Mouse (Mus musculus) embryonic facial prominence, embryonic 11.5 days (tissue): ENCODE measurements at regions not wholly inside any gene's neighbourhood (a gene's known extent, or its start where the extent isn't known, plus 50 kb on each side); places are given as distances from the start of the nearest gene placed in this dataset.

Experiments used
- ATAC-seq: fragments of 200-750 bp; cut with Nextera tagmentation; replicated peaks from 2 replicates; pipeline ENCODE4 v1.8.0; 2017; ENCODE audit warnings: low read depth; ENCODE audit not compliant: insufficient number of reproducible peaks, low FRiP score, low TSS enrichment
- DNase-seq: peaks from one replicate; pipeline ENCODE4 v3.0.0-alpha.2; 2015; ENCODE audit warnings: low spot score
- H3K27ac ChIP-seq: fragments of 300-500 bp; sonication (generic); replicated peaks from 2 replicates; pipeline ENCODE4 v1.5.1; 2014; ENCODE audit warnings: mild to moderate bottlenecking, low read depth, low read length, control low read depth
- H3K27me3 ChIP-seq: fragments of 300-500 bp; sonication (generic); 2 replicates; pipeline ENCODE4 v1.6.1; 2014; ENCODE audit warnings: mild to moderate bottlenecking, low read length, moderate library complexity, mixed read lengths; ENCODE audit not compliant: control insufficient read depth, insufficient read depth
- H3K36me3 ChIP-seq: fragments of 300-500 bp; sonication (generic); replicated peaks from 2 replicates; pipeline ENCODE4 v1.6.1; 2014; ENCODE audit warnings: low read depth, mild to moderate bottlenecking, low read length, moderate library complexity, mixed read lengths; ENCODE audit not compliant: control insufficient read depth, insufficient read depth
- H3K4me1 ChIP-seq: fragments of 300-500 bp; sonication (generic); 2 replicates; pipeline ENCODE4 v1.6.1; 2014; ENCODE audit warnings: low read length, mixed read lengths; ENCODE audit not compliant: control insufficient read depth, insufficient read depth
- H3K4me2 ChIP-seq: fragments of 300-500 bp; sonication (generic); 2 replicates; pipeline ENCODE4 v1.6.1; 2014; ENCODE audit warnings: low read depth, mild to moderate bottlenecking, control low read depth, low read length, moderate library complexity
- H3K4me3 ChIP-seq: fragments of 300-500 bp; sonication (generic); 2 replicates; pipeline ENCODE4 v1.5.1; 2014; ENCODE audit warnings: low read depth, low read length, control low read depth
- H3K9ac ChIP-seq: fragments of 300-500 bp; sonication (generic); replicated peaks from 2 replicates; pipeline ENCODE4 v1.6.1; 2014; ENCODE audit warnings: mild to moderate bottlenecking, control low read depth, low read length
- H3K9me3 ChIP-seq: fragments of 300-500 bp; sonication (generic); replicated peaks from 2 replicates; pipeline ENCODE4 v1.6.1; 2016; ENCODE audit warnings: mild to moderate bottlenecking, low read length, inconsistent platforms, mixed read lengths; ENCODE audit not compliant: control insufficient read depth
- WGBS: fragments of 180-500 bp; shearing (Covaris S2); extraction: QIAGEN DNeasy Blood & Tissue Kit; methylation state at CpG from one replicate; pipeline ENCODE4 v1.1.7; 2014; 5-methylcytosine and 5-hydroxymethylcytosine counted together

DNA sequence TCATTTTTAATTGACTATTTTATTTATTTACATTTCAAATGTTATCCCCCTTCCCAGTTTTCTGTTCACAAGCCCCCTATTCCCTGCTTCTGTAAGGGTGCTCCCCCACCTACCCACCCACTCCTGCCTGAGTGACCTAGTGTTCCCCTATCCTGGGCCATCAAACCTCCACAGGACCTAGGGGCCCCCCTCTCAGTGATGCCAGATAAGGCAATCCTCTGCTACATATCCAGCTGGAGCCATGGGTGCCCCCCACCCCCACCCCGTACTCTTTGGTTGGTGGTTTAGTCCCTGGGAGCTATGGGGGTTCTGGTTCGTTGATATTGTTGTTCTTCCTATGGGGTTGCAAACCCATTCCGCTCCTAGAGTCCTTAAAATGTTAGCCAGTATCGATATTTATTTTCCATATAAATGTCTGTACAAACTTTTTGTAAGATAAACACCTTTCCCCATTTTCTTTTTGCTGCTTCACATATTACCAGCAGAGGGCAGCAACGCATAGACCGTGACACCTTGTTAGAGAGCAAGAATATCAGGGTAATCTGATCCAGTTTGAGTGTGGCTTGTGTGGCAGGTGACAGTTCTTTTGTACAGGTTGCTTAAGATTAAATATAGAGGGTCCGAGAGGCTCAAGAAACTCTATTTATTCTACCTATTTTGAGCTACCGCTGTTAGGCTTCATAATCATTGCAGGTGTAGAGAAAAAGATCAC, 177.2 kb upstream of the Scn7a start:
- 31% methylated on average over 8 of the region's 8 CpGs for WGBS

DNA sequence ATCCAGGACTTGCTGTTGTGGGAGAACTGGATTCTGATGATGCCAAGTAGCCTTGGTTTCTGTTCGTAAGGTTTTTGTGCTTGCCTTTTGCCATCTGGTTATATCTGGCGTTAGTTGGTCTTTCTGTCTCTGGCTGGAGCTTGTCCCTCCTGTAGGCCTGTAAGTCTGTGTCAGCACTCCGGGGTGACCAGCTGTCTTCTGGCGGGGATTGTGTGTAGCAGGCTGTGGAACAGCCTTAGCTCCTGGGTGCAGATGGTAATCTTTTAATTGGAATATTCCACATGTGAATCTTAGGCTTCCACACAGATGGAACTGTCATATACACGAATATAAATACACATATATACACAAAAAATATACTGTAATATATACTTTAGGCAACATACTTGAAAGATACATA, 156.5 kb upstream of the Scn7a start:
- WGBS, result 85% methylated on average over 5 of the region's 5 CpGs
- Histone ChIP-seq H3K27me3 (no peaks in the 10 kb centered on the region), H3K4me2 (no peak overlapping the region), H3K9ac (no peak overlapping the region), H3K9me3 (no peaks in the 10 kb centered on the region), H3K27ac (no peak overlapping the region), H3K36me3 (no peaks in the 10 kb centered on the region), H3K4me3 (no peak overlapping the region), H3K4me1 (no peaks in the 10 kb centered on the region)
- ATAC-seq, result no peak
- DNase-seq, result no peak

More for the DNA sequence above, 177.2 kb upstream of the Scn7a start:
- Histone ChIP-seq H3K4me1 (no peaks in the 10 kb centered on the region), H3K9me3 (no peaks in the 10 kb centered on the region), H3K4me2 (no peak overlapping the region), H3K27me3 (no peaks in the 10 kb centered on the region), H3K36me3 (no peaks in the 10 kb centered on the region), H3K27ac (no peak overlapping the region), H3K9ac (no peak overlapping the region), H3K4me3 (no peak overlapping the region)
- ATAC-seq (peak; percentile 70; the same call in 1 of the 2 replicates), DNase-seq (peak; percentile 80)

DNA sequence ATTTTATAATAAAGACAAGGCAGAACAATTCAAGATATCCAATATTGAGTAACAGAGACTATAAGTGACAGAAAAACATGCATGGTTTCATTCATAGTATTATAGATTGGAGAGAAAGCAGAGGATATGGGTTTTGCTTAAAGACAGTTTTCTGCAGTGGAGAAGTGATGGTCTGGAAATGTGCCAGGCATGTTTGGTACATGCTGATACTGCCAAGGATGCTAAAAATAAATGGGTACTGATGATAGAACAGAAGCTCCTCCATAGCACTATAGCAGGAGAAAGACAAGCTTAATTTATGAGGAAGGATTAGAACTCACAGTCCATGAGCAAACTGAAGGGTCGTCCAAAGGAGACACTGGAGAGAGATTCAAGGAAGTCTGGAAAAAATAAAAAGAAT, 113.3 kb upstream of the Scn7a start:
- H3K36me3 ChIP-seq, result no peaks in the 10 kb centered on the region

DNA sequence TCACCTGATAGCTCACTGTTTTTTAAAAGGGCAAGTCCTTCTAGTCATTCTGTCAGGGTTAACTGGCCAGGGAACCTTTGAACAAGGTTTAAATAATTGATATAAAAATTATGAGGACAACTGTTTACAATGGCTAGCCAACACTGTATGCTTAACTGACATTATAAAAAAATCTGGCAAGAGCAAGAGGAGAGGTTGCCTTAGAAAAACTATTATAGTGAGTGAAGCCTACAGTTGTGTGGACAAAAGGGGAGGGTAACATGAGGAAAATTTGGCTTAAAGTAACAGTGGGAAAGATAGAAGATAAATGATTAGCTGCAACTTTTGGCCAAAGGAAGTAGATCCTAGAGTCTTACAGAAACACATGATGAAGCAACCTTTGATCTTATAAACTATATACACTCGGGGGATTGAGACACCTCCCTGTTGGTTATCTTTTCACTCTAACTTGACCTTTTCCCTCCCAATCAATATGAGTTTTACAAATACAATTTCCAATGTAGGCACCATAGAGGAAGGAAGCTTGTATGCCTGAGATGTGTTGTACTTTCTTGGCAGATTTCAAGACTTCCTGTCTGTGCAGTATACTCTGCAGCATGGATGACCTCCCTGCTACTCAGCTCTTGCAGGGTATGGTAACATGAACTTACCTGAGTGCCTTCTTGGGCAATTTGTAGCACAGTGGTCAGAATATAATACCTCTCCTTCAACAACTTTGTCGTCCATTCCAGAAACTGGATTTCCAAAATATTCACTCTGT, 82.9 kb upstream of the Scn7a start:
- Histone ChIP-seq H3K4me3 (no peak overlapping the region), H3K9me3 (no peaks in the 10 kb centered on the region), H3K27ac (no peak overlapping the region), H3K36me3 (no peaks in the 10 kb centered on the region), H3K4me1 (no peaks in the 10 kb centered on the region), H3K9ac (no peak overlapping the region), H3K4me2 (no peak overlapping the region), H3K27me3 (no peaks in the 10 kb centered on the region)
- 83% methylated on average over 2 of the region's 2 CpGs for WGBS
- ATAC-seq, result no peak
- no peak for DNase-seq

More for the DNA sequence above, 113.3 kb upstream of the Scn7a start:
- WGBS, result 90% methylated on average over 1 of the region's 1 CpGs
- no peaks in the 10 kb centered on the region for H3K27me3 ChIP-seq
- ATAC-seq (no peak), DNase-seq (no peak)
- H3K4me1 ChIP-seq, result no peaks in the 10 kb centered on the region
- no peak overlapping the region for H3K9ac ChIP-seq
- no peak overlapping the region for H3K4me3 ChIP-seq
- H3K9me3 ChIP-seq, result no peaks in the 10 kb centered on the region
- H3K4me2 ChIP-seq, result no peak overlapping the region
- H3K27ac ChIP-seq, result no peak overlapping the region
